Mouse (Mus musculus) intestine, embryonic 14.5 days (tissue): ENCODE data around the gene Hdgfl2. TPM values are rescaled to one million over a fixed set of nuclear protein-coding genes. Genes with fewer than 3 reads are reported as not detected.

Experiments
- ATAC-seq: fragments of 200-750 bp; cut with Nextera tagmentation; replicated peaks from 2 replicates; pipeline ENCODE4 v1.8.0; 2017; ENCODE audit warnings: low read depth, moderate number of reproducible peaks, moderate TSS enrichment, moderate library complexity; ENCODE audit not compliant: low FRiP score, low TSS enrichment
- DNase-seq: peaks from one replicate; pipeline ENCODE4 v3.0.0-alpha.2; 2018; ENCODE audit warnings: low spot score
- H3K27ac ChIP-seq: fragments of 300-500 bp; sonication (generic); 2 replicates; pipeline ENCODE4 v1.5.1; 2014; ENCODE audit warnings: low read depth, mild to moderate bottlenecking, control low read depth
- H3K27me3 ChIP-seq: fragments of 300-500 bp; sonication (generic); replicated peaks from 2 replicates; pipeline ENCODE4 v1.6.1; 2014; ENCODE audit warnings: low read length, control low read depth; ENCODE audit not compliant: control insufficient read depth, insufficient read depth
- H3K36me3 ChIP-seq: fragments of 300-500 bp; sonication (generic); 2 replicates; pipeline ENCODE4 v1.6.1; 2014; ENCODE audit warnings: low read length, control low read depth; ENCODE audit not compliant: control insufficient read depth, insufficient read depth
- H3K4me1 ChIP-seq: fragments of 300-500 bp; sonication (generic); replicated peaks from 2 replicates; pipeline ENCODE4 v1.6.1; 2014; ENCODE audit warnings: low read length, control low read depth, mixed read lengths; ENCODE audit not compliant: control insufficient read depth, insufficient read depth
- H3K4me2 ChIP-seq: fragments of 300-500 bp; sonication (generic); 2 replicates; pipeline ENCODE4 v1.6.1; 2014; ENCODE audit warnings: low read length
- H3K4me3 ChIP-seq: fragments of 300-500 bp; sonication (generic); 2 replicates; pipeline ENCODE4 v1.5.1; 2014; ENCODE audit warnings: low read depth, low read length, control low read depth, mixed read lengths
- H3K9ac ChIP-seq: fragments of 300-500 bp; sonication (generic); 2 replicates; pipeline ENCODE4 v1.6.1; 2014; ENCODE audit warnings: mild to moderate bottlenecking, low read length
- H3K9me3 ChIP-seq: fragments of 300-500 bp; sonication (generic); 2 replicates; pipeline ENCODE4 v1.6.1; 2016; ENCODE audit warnings: low read length, control low read depth; ENCODE audit not compliant: control insufficient read depth
- WGBS: fragments of 180-500 bp; shearing (Covaris S2); extraction: QIAGEN DNeasy Blood & Tissue Kit; methylation state at CpG from one replicate; pipeline ENCODE4 v1.1.7; 2014; 5-methylcytosine and 5-hydroxymethylcytosine counted together
- polyA plus RNA-seq: library from polyadenylated mRNA; unstranded; fragments of >200 nt; fragmentation: Nextera tagmentation; extraction: Ambion mirVana; gene quantifications from 2 replicates; pipeline ENCODE4 v1.2.1, GENCODE M21; 2014

The Hdgfl2 gene
- 93.4 and 94.0 TPM in 2 replicates for polyA plus RNA-seq

GRCm38 (mm10) chr17:56078880-56079795 lies at the start of gene Hdgfl2:
Gene Hdgfl2, plus strand, starts transcription at chr17:56079634.
- no peaks in the 10 kb centered on the region for H3K9me3 ChIP-seq
- DNase-seq (peak; percentile 98), ATAC-seq (peak; percentile 92)
- H3K4me1 ChIP-seq, result peaks cover 25% of the 10 kb centered on the region
- H3K36me3 ChIP-seq, result peaks cover 18% of the 10 kb centered on the region
- H3K27me3 ChIP-seq, result no peaks in the 10 kb centered on the region
- H3K4me2 ChIP-seq, result peak within 1 kb of the TSS; percentile 97
- H3K4me3 ChIP-seq, result peak within 1 kb of the TSS; percentile 95
- H3K9ac ChIP-seq, result peak within 1 kb of the TSS; percentile 74
- H3K27ac ChIP-seq, result peak within 1 kb of the TSS; percentile 54; the same call in 1 of the 2 replicates
- under 1% methylated on average over 61 of the region's 61 CpGs for WGBS

DNA sequence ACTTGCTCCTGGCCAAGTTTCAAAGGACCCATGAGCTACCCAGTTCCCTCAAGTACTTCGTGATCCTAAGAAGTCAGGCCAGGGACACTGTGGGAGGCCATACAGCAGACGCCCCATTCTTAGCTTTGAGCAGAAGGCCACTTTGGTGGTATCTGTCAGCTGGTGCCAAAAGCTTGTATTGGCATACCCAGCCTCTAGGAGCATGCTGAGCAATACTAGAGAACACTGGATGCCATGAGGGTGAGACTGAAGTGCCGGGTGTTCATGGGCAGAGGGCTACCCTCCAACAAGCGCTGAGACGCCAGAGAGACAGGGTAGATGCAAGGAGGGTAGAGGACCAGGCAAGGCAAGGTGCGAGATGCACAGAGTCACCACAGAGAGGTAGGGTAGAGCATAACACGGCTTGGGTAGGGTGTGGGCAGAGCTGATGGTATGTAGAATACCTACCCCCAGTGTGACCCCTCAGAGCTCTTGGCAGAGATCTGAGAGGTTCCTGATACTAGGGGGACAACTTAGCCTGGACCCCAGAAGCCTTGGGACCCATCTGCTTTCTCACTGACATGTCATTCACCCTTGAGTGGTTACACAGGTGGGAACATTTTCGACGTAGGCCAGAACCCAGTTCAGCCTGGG lies 49.1 kb upstream of the Hdgfl2 start:
- H3K4me3 ChIP-seq, result no peak overlapping the region
- ATAC-seq, result no peak
- H3K4me1 ChIP-seq, result peaks cover 17% of the 10 kb centered on the region
- DNase-seq, result no peak
- no peak overlapping the region for H3K4me2 ChIP-seq
- H3K36me3 ChIP-seq, result peaks cover 36% of the 10 kb centered on the region
- H3K27me3 ChIP-seq, result no peaks in the 10 kb centered on the region
- 87% methylated on average over 9 of the region's 9 CpGs for WGBS
- H3K9ac ChIP-seq, result no peak overlapping the region
- no peak overlapping the region for H3K27ac ChIP-seq
- H3K9me3 ChIP-seq, result no peaks in the 10 kb centered on the region

- peaks cover 36% of the 10 kb centered on the region for H3K36me3 ChIP-seq
- DNase-seq (no peak), ATAC-seq (no peak)
- no peak overlapping the region for H3K9ac ChIP-seq
- H3K9me3 ChIP-seq, result no peaks in the 10 kb centered on the region
- 63% methylated on average over 5 of the region's 5 CpGs for WGBS
- H3K4me3 ChIP-seq, result no peak overlapping the region
- H3K27me3 ChIP-seq, result no peaks in the 10 kb centered on the region
- no peak overlapping the region for H3K4me2 ChIP-seq
- H3K4me1 ChIP-seq, result peaks cover 21% of the 10 kb centered on the region
- H3K27ac ChIP-seq, result no peak overlapping the region
These were observed 48.5 kb upstream of the Hdgfl2 start for GRCm38 (mm10) chr17:56030919-56031318.

DNA sequence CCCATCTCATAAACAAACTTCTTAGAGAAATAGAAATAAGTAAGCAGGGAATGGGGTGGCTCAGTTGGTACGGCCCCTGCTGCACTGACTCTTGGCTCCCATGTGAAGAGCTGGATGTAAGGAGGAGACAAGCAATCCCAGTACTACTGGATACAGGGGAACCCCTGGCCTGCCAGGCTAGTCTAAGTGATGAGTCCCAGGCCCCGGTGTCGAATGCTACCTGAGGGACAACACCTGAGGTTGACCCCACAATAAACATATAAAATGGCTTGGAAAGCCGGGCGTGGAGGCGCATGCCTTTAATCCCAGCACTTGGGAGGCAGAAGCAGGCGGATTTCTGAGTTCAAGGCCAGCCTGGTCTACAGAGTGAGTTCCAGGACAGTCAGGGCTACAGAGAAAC lies 48.0 kb upstream of the Hdgfl2 start:
- ATAC-seq (no peak), DNase-seq (no peak)
- Histone ChIP-seq H3K27me3 (no peaks in the 10 kb centered on the region), H3K9me3 (no peaks in the 10 kb centered on the region), H3K9ac (no peak overlapping the region), H3K27ac (no peak overlapping the region), H3K4me1 (peaks cover 21% of the 10 kb centered on the region), H3K4me3 (no peak overlapping the region), H3K36me3 (peaks cover 36% of the 10 kb centered on the region), H3K4me2 (no peak overlapping the region)
- WGBS, result 85% methylated on average over 7 of the region's 7 CpGs

DNA sequence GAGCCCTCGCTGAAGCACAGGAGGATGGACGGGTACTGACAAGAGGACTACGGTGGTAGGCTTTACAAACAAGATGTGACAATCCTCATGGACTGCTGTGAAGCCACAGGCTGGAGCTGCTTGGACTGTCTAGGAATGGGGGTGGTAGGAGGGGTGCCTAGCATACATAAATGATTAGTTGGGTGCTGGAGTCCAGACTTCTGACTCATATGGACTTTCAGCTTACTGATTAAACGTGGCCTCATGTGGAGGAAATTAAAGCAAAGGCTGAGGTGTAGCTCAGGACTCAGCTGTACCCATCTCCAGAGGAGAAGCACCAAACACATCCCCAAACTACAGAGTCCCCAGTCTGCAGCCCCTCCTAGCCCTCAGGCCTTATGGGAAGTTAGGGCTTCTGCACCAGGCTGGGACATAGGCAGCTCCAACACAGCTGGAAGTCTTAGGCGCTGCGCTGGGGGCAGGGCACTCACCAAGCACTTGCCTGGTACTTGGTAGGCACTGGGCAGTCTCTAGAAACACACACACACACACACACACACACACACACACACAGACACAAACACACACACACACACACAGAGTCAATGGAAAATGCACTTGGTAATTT lies 47.2 kb upstream of the Hdgfl2 start:
- Histone ChIP-seq H3K27me3 (no peaks in the 10 kb centered on the region), H3K4me3 (no peak overlapping the region), H3K36me3 (peaks cover 34% of the 10 kb centered on the region), H3K4me2 (no peak overlapping the region), H3K9me3 (no peaks in the 10 kb centered on the region), H3K9ac (no peak overlapping the region), H3K27ac (no peak overlapping the region), H3K4me1 (peaks cover 25% of the 10 kb centered on the region)
- no peak for DNase-seq
- 69% methylated on average over 6 of the region's 6 CpGs for WGBS
- no peak for ATAC-seq

GRCm38 (mm10) chr17:56032831-56033230 lies 46.6 kb upstream of the Hdgfl2 start:
- H3K9ac ChIP-seq, result no peak overlapping the region
- no peak overlapping the region for H3K4me3 ChIP-seq
- peaks cover 30% of the 10 kb centered on the region for H3K36me3 ChIP-seq
- no peak overlapping the region for H3K4me2 ChIP-seq
- peaks cover 28% of the 10 kb centered on the region for H3K4me1 ChIP-seq
- no peak for ATAC-seq
- no peak overlapping the region for H3K27ac ChIP-seq
- WGBS, result 80% methylated on average over 7 of the region's 7 CpGs
- no peaks in the 10 kb centered on the region for H3K27me3 ChIP-seq
- no peaks in the 10 kb centered on the region for H3K9me3 ChIP-seq
- DNase-seq, result no peak

DNA sequence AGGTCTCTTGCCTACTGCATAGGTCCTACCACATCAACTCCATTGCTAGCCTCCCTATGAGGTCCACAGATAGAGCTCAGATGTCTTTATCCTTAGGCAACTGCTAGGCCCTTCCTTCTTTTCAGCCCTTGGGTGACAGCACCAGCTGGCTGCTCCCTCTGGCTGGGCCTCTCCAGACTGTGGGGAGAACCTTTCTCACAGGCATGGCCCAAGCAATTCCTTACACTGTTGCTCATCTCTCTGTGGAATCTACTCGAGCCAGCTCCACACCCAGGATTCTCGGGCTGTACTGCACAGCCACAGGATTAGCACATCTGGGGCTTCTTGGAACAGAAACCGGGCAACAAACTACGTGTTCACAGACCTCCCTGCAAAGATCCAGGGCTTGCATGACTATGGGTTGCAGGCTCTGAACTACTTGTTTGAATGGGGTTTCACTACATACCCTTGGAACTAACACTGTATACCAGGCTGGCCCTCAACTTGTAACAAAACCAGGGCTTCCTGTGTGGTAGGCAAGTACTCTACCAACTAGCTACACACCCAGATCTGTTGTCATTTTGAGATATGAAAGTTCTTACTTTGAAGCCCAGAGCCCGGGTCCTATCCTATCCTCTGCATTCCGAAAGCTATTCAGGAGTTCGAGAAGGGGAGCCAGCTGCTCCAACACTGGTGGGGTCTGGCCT lies 45.3 kb upstream of the Hdgfl2 start:
- Histone ChIP-seq H3K9ac (no peak overlapping the region), H3K9me3 (no peaks in the 10 kb centered on the region), H3K4me3 (no peak overlapping the region), H3K4me1 (peaks cover 28% of the 10 kb centered on the region), H3K27ac (no peak overlapping the region), H3K27me3 (no peaks in the 10 kb centered on the region), H3K36me3 (peaks cover 17% of the 10 kb centered on the region; the same call in 1 of the 2 replicates), H3K4me2 (no peak overlapping the region)
- DNase-seq, result no peak
- WGBS, result 87% methylated on average over 7 of the region's 7 CpGs
- no peak for ATAC-seq

GRCm38 (mm10) chr17:56034726-56035100 lies 44.7 kb upstream of the Hdgfl2 start:
- ATAC-seq (no peak), DNase-seq (no peak)
- no peaks in the 10 kb centered on the region for H3K27me3 ChIP-seq
- no peak overlapping the region for H3K27ac ChIP-seq
- no peak overlapping the region for H3K9ac ChIP-seq
- peak overlapping the region; percentile 70; the same call in 1 of the 2 replicates for H3K4me3 ChIP-seq
- H3K9me3 ChIP-seq, result no peaks in the 10 kb centered on the region
- peaks cover 12% of the 10 kb centered on the region; the same call in 1 of the 2 replicates for H3K36me3 ChIP-seq
- peak overlapping the region; percentile 75 for H3K4me2 ChIP-seq
- peaks cover 28% of the 10 kb centered on the region for H3K4me1 ChIP-seq
- 88% methylated on average over 6 of the region's 6 CpGs for WGBS
